Mouse (Mus musculus): ENCODE measurements around the gene Nrxn1.
"Not testable (repeated sequence)": the region's sequence is repeated elsewhere in the genome, so short reads cannot be mapped to it uniquely, and the experiment has no call there.

Nrxn1 gene

DNA sequence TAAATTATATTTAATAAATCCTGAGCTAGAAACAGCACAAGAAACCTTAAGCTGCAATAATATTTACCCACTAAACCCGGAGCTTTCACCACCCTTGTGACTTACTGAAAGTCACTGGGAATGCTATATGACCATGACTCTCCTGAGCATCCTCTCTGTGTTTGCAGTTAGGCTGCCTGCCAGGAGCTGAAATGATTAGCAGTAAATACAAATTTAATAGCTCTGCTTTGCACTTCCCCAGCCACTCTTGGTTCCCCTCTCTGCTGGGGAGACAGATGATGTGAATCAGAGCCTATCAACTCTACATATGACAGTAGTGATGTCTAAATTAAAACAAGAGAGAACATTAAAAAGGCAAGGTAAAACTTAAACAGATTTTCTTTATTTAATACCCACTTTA, 840.7 kb downstream of the Nrxn1 start:
- DNase-seq, result no peak

DNA sequence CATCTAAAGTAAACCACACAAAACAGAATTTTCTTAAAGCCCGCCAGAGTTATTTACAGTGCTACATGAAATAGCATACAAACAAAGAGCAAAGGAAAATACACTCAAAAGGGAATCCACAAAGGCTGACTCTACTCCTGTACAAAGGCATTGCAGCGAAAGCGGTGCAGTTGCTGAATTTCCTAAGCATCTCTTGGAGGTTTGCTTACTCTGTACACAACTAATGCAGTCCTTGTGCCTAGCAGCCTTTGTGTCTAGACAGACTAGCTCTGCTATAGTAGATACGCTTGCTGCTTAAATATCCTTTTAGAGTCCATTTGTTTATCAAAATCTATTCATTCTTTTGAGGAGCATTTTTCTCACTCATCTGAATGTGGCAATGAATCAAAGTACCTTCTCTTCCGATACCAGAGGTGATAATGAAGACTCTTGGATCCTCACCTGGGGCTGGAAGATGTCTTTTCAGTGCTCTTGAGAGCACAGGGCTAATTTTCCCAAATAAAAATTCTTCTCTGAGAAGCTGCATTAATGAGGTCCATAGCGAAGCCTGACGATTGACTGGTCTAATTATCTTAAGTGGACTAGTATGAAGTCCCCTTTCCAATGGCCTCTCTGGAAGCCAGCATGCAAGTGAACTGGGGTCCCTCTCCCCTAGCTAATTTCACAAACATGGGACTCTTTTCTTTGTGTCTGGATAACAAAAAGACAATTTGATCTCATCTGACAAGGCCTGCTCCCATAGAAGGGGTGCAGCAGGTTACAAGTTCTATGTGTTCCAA, 845.6 kb downstream of the Nrxn1 start:
- DNase-seq, result no peak

DNA sequence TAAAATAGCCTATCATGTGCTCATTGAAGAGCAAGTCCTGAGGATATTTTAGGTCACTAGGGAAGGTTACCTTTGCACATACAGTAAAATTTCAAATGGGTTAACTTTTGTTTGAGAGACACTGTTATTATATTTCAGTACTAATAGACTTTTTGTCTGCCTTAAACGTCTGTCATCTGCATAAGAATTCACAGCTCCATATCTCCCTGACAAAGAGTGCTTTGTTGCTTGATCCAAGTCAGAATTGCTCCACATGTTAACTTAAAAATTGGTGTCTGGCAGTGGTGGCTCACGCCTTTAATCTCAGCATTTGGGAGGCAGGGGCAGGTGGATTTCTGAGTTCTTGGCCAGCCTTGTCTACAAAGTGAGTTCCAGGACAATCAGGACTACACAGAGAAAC, 848.5 kb downstream of the Nrxn1 start:
- DNase-seq, result no peak

DNA sequence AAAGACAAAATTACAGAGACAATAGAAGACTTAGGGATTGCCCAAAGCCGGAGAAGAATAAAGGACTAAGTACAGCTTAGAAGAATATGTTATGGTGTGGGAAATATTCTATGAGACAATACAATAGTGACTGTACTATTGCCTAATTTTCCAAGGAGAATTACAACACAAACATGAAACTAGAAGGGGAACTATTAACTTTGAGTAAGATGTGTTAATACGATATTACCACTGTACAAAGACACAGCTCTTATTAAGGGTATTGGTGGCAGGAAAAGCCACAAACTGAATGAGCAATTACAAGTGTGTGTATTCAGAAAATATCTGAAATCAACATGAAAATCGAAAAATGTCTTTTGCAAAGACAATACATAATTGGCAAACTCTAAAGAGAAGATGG, 853.9 kb downstream of the Nrxn1 start:
- DNase-seq, result no peak

DNA sequence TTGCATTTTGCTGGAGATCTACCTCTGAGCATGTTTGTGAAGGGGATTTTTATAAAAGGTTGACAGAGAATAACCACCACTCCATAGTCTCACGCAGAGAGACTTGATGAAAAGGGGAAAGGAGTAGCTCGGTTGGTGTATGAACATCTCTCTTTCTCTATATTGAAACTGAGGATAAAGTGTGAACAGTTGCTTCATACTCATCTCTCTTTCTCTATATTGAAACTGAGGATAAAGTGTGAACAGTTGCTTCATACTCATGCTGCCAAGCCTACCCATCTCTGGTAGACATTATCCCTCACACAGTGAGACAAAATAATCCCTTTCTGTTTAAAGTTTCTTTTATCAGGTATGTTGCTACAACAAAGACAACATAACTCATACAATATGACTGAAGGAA, 854.4 kb downstream of the Nrxn1 start:
- DNase-seq, result no peak

DNA sequence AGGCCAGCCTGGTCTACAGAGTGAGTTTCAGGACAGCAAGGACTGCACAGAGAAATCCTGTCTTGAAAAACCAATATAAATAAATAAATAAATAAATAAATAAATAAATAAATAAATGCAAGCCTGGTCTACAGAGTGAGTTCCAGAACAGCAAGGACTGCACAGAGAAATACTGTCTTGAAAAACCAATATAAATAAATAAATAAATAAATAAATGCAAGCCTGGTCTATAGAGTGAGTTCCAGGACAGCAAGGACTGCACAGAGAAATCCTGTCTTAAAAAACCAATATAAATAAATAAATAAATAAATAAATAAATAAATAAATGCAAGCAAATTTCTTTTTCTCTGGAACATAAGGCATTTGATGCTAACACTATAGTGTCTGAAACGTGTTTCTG, 857.2 kb downstream of the Nrxn1 start:
- not testable (repeated sequence) for DNase-seq

DNA sequence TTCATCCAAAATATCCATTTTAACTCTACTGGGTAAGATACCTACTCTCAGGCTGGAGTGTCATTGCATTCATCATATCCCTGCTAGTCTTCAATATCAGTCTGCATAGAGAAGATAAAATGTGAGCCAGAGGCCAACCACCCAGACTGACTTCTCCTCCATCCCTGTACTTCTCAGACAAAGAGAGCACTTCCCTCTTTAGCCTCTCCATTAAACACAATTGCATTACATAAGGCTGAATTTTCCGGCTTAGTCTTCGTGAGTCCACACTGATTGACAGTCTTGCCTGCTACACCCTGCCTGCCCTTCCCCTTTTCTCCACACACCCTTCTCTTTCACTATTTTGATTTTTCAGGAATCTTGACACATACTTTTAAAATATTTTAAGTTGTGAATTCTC, 858.1 kb downstream of the Nrxn1 start:
- no peak for DNase-seq

DNA sequence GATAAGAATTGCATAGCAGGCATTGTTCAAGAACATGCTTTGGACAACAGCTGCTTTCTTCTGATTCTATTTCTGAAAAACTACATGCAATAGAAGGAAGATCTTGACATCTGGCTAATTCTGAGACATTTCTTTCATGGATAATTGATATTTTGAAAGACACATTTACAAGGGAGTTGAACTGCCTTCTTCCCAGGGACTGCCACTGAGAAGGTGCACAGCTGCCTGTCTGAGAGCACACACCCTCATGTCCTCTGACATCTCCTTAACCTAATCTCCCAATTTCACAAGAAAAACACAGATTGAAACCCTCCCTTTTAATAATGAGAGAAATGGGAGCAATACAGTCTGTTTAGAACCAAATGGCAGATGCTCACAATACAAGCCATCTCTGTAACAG, 884.3 kb downstream of the Nrxn1 start:
- no peak for DNase-seq

DNA sequence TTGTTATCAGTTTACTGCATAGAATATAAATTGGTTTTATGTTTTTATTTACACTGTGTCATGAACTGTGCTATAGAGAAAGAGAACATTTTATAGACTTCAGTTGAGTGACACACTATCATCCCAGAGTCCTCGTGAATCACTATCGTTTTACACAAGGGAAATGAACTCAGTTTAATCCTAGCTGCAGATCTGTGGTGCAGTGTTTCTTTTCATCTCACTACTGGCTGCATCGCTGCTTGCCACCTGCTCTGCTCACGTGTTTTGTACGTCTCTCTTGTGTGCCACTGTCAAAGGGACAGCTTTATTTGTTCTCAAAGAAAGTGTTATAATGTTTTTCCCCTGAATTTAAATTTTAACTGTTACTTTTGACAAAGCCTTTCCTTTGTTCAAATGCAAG, 885.3 kb downstream of the Nrxn1 start:
- no peak for DNase-seq

DNA sequence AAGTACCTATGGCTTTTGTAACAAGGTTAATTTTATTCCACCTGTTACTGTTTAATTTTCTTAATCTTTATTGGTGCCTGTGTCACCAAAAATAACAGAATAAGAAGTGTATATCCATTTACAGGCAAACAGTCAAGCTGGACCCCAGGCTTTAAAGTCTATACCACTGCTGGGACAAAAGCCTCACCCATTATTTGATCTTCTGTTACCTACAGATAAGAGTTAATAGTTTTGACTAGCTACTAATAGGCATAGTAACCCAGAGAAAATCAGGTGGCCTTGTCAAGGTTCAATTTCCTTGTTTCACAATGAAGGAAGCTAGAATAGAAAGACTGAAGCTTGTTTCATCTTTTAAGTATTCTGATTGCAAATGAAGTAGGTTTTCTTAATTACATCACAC, 888.9 kb downstream of the Nrxn1 start:
- no peak for DNase-seq

DNA sequence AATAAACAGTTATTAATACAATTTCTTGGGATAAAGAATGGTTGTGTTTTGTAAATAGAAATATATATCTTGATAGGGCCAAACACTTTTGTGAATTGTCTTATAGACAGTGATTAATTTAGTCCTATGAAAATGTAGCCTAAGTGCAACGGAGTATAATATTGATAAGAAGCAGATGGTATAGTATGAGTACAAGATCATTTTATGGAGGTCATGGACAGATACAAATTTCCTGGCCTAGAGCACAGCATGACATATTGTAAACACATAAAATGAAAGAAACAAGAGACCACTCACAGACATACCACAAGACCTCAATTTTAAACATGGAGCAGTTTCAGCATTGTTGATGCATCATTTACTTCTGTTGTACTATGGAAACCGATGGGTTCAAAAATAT, 890.1 kb downstream of the Nrxn1 start:
- DNase-seq, result no peak

DNA sequence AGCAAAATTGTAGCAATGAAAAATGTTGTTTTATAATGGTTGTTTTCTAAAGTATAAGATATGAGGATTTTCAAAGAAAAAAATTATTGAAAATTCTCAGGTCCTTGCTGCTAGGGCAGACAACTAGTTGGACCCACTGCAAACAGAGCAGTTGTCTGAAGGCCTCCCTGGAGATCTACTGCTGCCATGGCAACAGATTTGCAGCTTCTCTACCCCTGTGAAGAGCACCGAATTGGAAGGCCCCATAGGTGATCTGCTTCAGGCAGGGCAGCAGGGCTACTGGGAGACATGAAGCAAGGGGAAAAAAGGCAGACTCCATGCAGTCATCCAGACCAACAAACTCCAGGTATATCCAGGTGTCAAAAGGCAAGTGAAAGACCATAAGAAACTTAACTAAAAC, 896.1 kb downstream of the Nrxn1 start:
- no peak for DNase-seq

DNA sequence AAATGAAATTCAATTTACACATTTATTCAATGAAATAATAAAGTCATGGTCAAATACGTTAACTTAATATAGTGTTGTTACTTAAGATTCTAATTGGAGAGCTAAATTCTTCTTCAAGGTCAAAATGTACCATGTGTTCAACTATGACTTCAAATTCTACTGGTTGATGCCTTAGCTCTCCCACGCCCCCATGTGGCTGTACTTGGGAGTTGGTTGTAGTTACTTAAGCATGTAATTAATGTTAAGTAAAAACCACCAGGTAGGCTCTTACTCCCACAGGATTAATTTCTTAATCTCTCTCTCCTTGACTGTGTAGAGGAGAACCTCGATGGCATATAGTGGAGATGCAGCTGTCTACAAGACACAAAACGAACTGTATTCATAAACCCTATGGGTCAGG, 951.3 kb downstream of the Nrxn1 start:
- no peak for DNase-seq

DNA sequence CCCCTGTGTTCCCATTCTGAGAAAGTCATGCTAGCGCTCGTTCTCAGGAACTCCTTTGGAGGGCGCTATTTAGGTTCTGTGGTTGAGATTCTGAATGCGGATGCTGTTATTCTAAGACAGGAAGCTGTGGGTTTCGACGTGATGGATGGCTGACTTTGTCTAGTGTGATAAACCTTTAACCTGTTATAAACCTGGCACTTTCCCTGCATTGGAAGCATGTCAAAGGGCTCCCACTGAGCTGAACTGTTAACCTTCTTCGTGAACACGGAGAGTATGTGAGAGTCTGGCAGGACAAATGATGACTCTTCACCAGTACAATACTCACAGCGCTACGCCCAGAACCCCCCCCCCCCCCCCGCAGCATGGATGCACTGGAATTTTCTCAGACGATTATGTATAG, 962.0 kb downstream of the Nrxn1 start:
- no peak for DNase-seq

DNA sequence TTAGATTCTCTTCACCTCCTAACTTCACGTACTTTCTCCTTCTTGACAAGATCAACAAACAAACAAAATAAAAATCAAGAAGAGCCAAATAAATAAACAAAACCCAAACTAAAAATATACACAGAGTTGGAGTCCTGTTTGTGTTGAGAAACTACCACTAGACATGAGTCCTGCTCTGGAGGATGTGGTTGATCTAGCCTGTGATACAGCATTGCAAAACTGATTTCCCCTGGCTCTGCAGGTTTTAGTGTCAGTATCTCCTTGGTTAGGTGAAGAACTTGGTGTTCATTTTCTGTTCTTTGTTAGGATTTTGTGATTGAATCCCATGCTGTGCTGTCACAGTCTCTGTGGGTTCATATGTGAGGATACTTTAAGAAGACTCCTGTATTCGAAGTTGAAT, 963.7 kb downstream of the Nrxn1 start:
- no peak for DNase-seq

DNA sequence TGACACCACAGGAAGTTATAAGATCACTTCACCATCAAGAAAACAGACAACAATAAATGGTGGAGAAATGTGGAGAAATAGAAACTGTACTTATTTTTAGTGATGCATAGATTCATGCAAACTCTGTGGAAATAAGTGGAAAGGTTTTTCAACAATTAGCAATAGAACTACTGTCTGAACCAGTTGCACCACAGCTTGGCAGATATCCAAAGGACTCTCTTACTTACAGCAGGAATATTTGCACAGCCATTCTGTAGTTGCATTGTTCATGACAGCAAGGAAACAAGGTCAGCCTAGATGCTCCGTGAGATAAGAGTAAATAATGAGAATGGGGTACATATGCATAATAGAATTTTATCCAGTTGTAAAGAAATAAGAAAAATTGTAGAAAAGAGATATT, 965.3 kb downstream of the Nrxn1 start:
- DNase-seq, result no peak

DNA sequence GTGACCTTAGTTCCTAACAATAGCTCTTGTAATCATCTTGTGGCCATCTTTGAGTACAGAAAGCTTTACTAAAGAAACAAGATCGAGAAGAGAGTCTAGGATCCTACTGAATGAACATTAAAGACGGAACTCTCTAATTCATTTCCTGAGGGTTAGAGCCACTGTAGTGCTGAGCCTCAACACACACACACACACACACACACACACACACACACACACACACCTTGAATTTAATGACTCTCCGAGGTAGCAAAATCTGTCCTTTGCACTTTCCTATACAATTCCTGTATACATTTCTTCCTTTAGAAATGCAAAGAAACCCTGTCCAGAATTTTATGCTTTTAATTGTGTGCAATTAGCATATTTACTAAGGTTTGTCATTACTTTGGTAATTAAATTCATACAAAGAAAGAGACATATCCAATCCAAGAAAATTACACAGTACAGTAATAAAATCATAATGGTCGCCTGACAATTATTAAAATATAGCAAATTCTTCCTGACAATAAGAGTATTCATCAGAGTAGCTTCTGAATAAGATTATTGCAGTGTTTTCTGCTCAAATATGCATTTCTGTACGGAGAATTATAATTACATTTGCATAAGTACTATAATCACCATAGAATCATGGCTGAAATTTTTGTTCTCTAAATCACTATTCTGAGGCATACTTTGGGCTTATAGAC, 969.9 kb downstream of the Nrxn1 start:
- no peak for DNase-seq

DNA sequence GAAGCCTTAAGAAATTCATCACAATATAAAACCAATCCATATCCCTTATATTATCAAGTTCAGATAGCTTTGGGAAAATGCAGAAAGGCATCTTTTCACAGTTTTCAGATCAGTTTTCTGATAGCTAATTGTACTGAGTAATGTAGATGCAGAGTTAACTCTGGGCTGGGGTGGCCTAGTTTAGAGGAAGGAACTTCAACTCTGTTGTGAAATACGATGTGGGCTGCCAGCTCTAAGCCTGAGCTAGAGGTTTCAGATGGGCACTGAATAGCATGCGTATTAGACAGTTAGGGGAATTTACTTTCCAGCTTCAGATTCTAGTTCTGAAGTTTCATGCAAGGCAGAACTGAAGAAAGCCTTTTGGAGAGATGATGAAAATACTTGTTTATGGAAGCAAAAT, 976.6 kb downstream of the Nrxn1 start:
- no peak for DNase-seq

DNA sequence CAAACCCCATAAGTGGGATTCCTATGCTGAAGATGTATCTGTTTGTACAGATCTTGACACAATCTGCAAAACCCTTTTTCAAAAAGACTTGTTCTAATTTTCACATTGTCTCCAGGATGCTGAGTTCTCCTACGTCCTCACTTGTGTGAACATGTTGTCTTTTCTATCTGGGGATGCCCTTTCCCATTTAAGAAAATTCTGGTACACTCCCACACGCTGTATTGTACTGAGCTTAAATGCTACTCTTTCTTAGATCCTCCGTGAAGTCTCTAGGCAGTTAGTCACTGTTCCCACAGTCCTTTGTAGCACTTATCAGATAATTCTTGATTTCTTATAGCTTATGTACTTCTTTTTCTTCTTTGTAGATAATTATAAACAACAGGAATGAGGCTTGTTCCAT, 997.9 kb downstream of the Nrxn1 start:
- no peak for DNase-seq

DNA sequence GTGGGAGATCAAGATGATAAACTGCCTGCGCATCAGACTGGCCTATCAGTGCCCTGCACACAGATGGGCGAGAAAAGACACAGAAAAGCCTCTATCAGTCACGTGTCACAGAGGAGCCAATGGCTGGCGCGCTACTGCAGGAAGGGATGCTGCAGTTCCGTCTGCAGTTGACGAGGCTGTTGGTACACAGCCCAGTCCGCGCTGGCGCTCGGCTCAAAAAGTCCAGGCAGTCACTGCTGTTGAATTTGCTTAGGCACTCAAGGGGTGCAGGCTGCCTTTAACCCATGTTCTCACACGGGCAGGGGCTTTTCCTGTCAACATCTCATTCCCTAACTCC, 1004.6 kb downstream of the Nrxn1 start:
- peak; percentile 27 for DNase-seq

DNA sequence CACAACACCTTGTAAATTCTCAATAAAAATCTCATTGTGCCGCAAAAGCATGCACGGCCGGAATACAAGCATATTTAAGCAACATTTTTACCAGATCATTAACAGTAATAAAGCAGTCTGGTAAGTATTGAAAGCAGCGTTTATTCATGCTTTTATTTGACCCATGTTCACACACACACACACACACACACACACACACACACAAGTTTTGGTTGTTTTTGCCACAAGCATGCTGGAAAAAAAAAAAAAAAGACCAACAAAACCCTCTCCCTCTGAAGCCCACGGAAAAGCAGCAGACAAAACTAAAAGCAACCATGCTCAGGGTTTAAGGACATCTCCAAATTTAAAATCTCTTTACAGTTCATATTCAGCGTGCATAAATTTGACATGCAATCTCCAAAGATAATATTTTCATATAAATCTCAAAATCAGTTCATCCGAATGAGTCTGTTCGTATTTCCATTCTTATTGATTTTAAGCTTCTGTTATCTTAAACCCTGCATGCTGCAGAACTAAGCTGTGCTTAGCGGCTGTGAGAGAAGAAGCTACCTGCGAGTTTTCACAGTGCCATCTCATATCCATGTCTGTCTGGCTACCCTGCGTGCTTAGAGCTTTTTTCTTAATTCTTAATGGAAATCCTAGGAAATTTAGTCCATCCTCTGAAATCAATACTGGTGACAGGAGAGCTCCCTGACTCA, 1005.1 kb downstream of the Nrxn1 start:
- DNase-seq, result no peak

DNA sequence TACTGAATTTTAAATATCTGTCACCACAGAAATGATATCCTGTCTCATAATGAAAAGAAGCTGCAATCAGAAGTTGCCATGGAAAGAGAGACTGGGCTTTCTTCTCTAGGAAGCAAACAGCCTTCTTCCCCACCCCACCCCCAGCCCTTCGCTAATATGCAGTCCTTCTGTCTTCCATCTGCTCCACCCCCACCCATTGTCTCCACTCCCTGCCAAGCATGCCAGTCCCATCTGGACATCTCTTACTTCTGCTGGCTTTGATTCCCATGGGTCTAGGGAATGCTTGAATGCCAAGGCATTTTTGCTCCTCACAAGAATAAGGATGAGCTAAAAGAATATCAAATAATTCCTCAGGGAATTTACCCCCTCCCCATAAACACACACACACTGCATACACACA, 1006.0 kb downstream of the Nrxn1 start:
- no peak for DNase-seq

DNA sequence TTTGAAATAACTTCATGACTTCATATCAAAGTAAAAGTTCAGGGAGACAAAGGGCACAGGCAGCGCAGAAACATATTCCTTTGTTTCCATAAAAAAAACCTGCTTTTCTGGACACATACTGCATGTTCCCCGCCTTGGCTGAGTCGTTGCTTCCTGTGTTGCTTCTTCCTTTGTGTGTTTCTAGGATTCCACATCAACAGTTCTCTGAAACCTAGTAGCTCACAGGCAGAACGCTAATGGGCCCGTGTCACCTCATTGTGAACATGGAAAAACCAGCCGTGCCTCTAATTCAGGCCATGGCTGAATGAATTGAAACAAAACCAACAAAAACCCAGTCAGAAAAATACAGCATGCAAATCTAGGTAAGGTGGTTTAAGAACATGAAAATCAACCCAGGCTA, 1013.9 kb downstream of the Nrxn1 start:
- no peak for DNase-seq

DNA sequence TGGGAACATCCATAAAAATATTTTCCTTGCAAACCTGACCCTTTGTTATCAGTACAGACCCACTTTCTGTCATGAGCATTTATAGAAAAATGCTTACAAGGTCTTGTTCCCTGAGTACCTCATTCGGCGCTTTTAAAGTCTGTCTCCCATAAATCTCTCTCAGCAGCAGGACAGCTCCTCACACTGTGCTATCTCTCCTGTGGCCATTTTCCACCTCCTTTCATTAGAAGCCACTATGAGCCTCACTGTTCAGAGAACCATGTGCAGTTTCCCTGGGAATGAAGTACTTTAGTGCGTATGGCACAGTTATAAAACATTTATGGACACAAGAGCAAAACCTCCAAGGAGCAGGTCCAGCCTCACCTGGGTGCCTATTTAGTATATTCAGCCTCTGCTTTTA, 1014.4 kb downstream of the Nrxn1 start:
- no peak for DNase-seq

All from lung, postnatal 36 days (tissue).